Mouse (Mus musculus) E14TG2a.4 (cell line): ENCODE measurements around the gene Gabarap.
A peak's percentile ranks its signal among the peaks of the same experiment; 100 is the strongest.

Source experiments
- H3K27me3 ChIP-seq: 2 replicates; pipeline ENCODE4 v1.6.1; 2014; ENCODE audit warnings: low read length, control low read depth; ENCODE audit not compliant: insufficient read depth
- H3K36me3 ChIP-seq: 2 replicates; pipeline ENCODE4 v1.6.1; 2014; ENCODE audit warnings: low read length, control low read depth; ENCODE audit not compliant: insufficient read depth
- H3K4me1 ChIP-seq: replicated peaks from 2 replicates; pipeline ENCODE4 v1.6.1; 2014; ENCODE audit warnings: low read depth, low read length, control low read depth
- H3K4me3 ChIP-seq: replicated peaks from 2 replicates; pipeline ENCODE4 v1.5.1; 2014; ENCODE audit warnings: mild to moderate bottlenecking, low read length
- H3K9me3 ChIP-seq: 2 replicates; pipeline ENCODE4 v1.6.1; 2014; ENCODE audit warnings: low read length, control low read depth
- CTCF ChIP-seq: conservative IDR thresholded peaks from 2 replicates; pipeline ENCODE4 v1.5.1; 2014; ENCODE audit warnings: low read length
- NANOG ChIP-seq: IDR thresholded peaks from 2 replicates; pipeline ENCODE4 v1.6.1; 2014; ENCODE audit warnings: borderline replicate concordance, low read length, mixed read lengths
- POU5F1 ChIP-seq: IDR thresholded peaks from 2 replicates; pipeline ENCODE4 v1.6.1; 2014; ENCODE audit warnings: low read length, borderline replicate concordance

The Gabarap gene

DNA sequence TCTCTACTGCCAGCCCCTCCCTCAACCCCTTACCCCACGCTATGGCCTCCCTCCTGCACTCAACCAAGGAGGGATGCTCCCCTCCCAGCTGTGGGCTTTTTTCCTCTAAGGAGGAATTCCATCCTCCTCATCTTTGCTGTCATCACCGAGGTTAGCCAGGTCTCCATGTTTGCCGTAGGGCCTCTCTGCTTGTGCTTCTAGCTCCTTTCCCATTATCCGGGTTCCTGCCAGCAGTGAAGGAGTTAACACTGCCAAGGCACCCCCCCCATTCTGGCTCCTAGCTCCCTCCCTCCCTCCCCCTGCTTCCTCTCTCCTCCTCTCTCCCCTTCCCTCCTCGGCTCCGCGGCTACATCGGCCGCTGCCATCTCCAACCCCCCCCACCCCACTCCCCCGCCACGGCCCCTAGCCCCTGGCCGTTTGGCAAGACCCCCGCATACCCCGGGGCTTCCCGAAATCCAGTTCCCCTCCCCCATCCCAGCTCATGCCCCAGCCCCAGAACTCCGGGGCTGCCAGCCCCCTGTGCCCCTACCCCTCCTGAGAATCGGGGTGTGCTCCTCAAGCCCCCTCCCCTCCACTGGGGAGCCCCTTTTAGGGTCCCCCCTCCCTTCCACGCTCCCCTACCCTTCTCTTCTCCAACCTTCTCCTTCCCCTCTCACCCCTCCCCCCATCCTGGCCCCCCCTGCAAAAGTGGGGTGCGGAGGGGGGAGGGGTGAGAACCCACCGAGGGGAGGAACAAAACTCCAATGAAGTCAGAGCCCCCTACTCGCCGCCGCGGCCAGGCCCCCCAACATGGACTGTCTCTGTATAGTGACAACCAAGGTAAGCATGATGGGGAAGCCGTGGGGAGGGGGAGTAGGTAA, 27.4 kb downstream of the Gabarap start:
- H3K4me1 ChIP-seq: peaks cover 59% of the 10 kb centered on the region
- peaks cover 19% of the 10 kb centered on the region for H3K27me3 ChIP-seq
- H3K4me3 ChIP-seq: peak overlapping the region; percentile 65
- TF ChIP-seq CTCF: no peak
- no peak for TF ChIP-seq NANOG
- no peak for TF ChIP-seq POU5F1
- no peaks in the 10 kb centered on the region for H3K9me3 ChIP-seq
- H3K36me3 ChIP-seq: peaks cover 11% of the 10 kb centered on the region

DNA sequence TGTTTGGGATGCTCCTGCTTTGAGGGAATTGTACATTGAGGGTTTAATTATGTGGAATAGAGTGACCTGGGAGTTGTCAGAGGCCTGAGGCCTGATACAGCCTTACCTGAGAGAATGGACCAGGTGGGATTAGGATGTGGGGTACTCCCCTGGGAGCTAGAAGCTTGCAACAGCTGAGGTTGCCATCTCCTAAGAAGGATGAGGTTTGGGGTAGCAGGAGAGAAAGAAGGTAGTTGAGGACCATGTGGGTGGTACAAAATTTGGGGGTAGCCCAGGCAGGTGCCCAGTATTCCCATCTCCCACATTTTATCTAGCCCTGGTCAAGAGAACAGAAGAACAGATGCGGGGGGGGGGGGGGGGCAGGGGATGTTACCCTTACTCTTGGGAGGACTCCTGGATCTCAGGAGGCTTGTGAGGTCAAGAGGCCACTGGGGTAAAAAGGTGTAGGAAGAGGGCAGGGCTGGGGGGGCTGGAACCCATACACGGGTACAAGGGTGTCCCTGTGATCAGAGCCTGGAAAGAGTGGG, 28.6 kb downstream of the Gabarap start:
- peaks cover 29% of the 10 kb centered on the region for H3K27me3 ChIP-seq
- no peak overlapping the region for H3K4me3 ChIP-seq
- H3K9me3 ChIP-seq: no peaks in the 10 kb centered on the region
- no peaks in the 10 kb centered on the region for H3K36me3 ChIP-seq
- H3K4me1 ChIP-seq: peaks cover 57% of the 10 kb centered on the region
- TF ChIP-seq CTCF (no peak), NANOG (no peak), POU5F1 (no peak)

GRCm38 (mm10) chr11:70020022-70020631, 29.2 kb downstream of the Gabarap start:
- H3K36me3 ChIP-seq: no peaks in the 10 kb centered on the region
- TF ChIP-seq POU5F1 (no peak), CTCF (no peak), NANOG (no peak)
- no peaks in the 10 kb centered on the region for H3K9me3 ChIP-seq
- peak overlapping the region; percentile 89; the same call in 1 of the 2 replicates for H3K4me3 ChIP-seq
- H3K27me3 ChIP-seq: peaks cover 34% of the 10 kb centered on the region
- H3K4me1 ChIP-seq: peaks cover 51% of the 10 kb centered on the region

- peaks cover 41% of the 10 kb centered on the region for H3K27me3 ChIP-seq
These were observed 29.9 kb downstream of the Gabarap start for GRCm38 (mm10) chr11:70020731-70021263.

GRCm38 (mm10) chr11:70021264-70022132, 30.6 kb downstream of the Gabarap start:
- H3K4me3 ChIP-seq: peak overlapping the region; percentile 89
- peaks cover 47% of the 10 kb centered on the region for H3K27me3 ChIP-seq
- no peaks in the 10 kb centered on the region for H3K36me3 ChIP-seq
- TF ChIP-seq CTCF: no peak
- TF ChIP-seq NANOG: peak; percentile 29; the same call in 1 of the 2 replicates
- TF ChIP-seq POU5F1: no peak
- peaks cover 58% of the 10 kb centered on the region for H3K4me1 ChIP-seq
- H3K9me3 ChIP-seq: no peaks in the 10 kb centered on the region

More at GRCm38 (mm10) chr11:70020731-70021263, 29.9 kb downstream of the Gabarap start:
- no peaks in the 10 kb centered on the region for H3K9me3 ChIP-seq
- peaks cover 51% of the 10 kb centered on the region for H3K4me1 ChIP-seq
- H3K36me3 ChIP-seq: no peaks in the 10 kb centered on the region
- TF ChIP-seq CTCF: no peak
- TF ChIP-seq POU5F1: no peak
- no peak for TF ChIP-seq NANOG
- H3K4me3 ChIP-seq: peak overlapping the region; percentile 89

GRCm38 (mm10) chr11:70023481-70024150, 32.7 kb downstream of the Gabarap start:
- no peak overlapping the region for H3K4me3 ChIP-seq
- TF ChIP-seq CTCF: no peak
- no peak for TF ChIP-seq NANOG
- no peak for TF ChIP-seq POU5F1
- H3K4me1 ChIP-seq: peaks cover 67% of the 10 kb centered on the region
- H3K36me3 ChIP-seq: no peaks in the 10 kb centered on the region
- peaks cover 51% of the 10 kb centered on the region for H3K27me3 ChIP-seq
- no peaks in the 10 kb centered on the region for H3K9me3 ChIP-seq

DNA sequence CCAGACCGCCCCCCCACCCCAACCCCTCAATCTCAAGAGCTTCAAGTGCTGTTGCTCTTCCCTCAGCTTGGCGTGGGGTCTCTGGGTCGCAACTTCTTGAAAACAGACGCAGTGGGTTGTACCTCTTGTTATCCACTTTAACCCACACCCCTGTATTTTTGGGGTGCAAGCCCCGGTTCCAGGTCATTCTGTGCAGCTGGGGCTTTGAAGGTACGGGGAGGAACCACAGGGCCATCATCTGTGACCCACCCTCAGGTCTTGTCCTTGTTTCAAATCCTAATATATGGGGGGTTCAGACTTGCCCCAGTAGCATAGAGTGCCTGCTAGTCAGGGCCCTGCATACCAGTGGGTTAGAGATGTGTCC, 33.2 kb downstream of the Gabarap start:
- no peak overlapping the region for H3K4me3 ChIP-seq
- TF ChIP-seq POU5F1 (no peak), NANOG (no peak), CTCF (no peak)

More for the DNA sequence above, 33.2 kb downstream of the Gabarap start:
- no peaks in the 10 kb centered on the region for H3K9me3 ChIP-seq
- no peaks in the 10 kb centered on the region for H3K36me3 ChIP-seq
- H3K27me3 ChIP-seq: peaks cover 51% of the 10 kb centered on the region
- H3K4me1 ChIP-seq: peaks cover 67% of the 10 kb centered on the region
